Mouse (Mus musculus): Measurements from ENCODE around the gene Gpr68. TPM values are rescaled to one million over a fixed set of nuclear protein-coding genes. Genes with fewer than 3 reads are reported as not detected.

The Gpr68 gene
- polyA plus RNA-seq, 1 experiment from 2014 or later, result 0.26 TPM

DNA sequence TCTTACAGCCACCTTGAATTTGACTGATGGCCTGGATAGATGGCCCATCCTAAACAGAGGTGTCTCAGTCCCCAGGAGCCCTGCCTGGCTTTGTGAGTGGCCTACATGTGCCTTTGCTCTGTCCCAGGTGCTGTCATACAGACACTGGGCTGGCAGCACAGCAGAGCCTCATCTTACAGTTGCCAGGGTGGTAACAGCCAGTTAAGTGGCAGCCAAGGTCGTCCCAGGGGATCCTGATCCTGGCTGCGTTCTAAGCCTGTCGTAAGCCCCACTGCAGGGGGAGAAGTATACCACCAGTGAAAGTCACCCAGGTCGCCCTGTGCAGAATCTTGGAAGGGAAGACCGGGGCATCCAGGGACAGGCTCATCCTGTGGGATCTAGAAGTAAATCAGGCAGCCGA, 68.1 kb downstream of the Gpr68 start:
- Histone ChIP-seq H3K9me3 (no peaks in the 10 kb centered on the region), H3K4me2 (no peak overlapping the region), H3K36me3 (replicated peaks) (no peaks in the 10 kb centered on the region), H3K4me1 (no peaks in the 10 kb centered on the region), H3K27ac (no peak overlapping the region), H3K4me3 (replicated peaks) (no peak overlapping the region), H3K27me3 (peaks cover 14% of the 10 kb centered on the region; the same call in 1 of the 2 replicates), H3K9ac (no peak overlapping the region)
- no peak for ATAC-seq (ENCODE audit: low FRiP score)
- 85% methylated on average over 6 of the region's 6 CpGs for WGBS

GRCm38 (mm10) chr12:100839079-100839600, 68.9 kb downstream of the Gpr68 start:
- WGBS, result 37% methylated on average over 8 of the region's 8 CpGs
- Histone ChIP-seq H3K4me2 (no peak overlapping the region), H3K4me1 (no peaks in the 10 kb centered on the region), H3K9ac (no peak overlapping the region), H3K27me3 (peaks cover 16% of the 10 kb centered on the region), H3K9me3 (no peaks in the 10 kb centered on the region), H3K27ac (no peak overlapping the region), H3K36me3 (replicated peaks) (no peaks in the 10 kb centered on the region), H3K4me3 (replicated peaks) (no peak overlapping the region)
- no peak for ATAC-seq (ENCODE audit: low FRiP score)

DNA sequence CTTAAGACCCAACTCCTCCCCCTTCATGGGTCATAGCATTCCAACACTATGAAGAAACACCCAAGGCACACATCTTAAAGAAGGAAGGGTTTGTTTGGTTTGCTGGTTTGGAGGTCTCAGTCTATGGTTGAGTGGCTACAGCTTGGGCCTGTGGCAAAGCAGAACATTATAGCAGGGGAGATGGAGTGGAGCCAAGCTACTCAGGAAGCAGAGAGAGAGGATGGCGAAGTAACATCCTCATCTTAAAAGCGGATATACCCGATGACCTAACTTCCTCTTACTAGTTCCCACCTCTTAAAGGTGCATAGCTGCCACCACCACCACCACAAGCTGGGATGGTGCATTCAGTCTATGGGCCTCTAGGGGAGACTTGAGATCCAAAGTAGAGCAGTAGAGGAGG, 70.8 kb downstream of the Gpr68 start:
- no peaks in the 10 kb centered on the region for H3K36me3 ChIP-seq (replicated peaks)
- H3K4me1 ChIP-seq, result no peaks in the 10 kb centered on the region; the same call in 1 of the 2 replicates
- H3K4me2 ChIP-seq, result no peak overlapping the region
- H3K9me3 ChIP-seq, result no peaks in the 10 kb centered on the region
- ATAC-seq (ENCODE audit: low FRiP score), result no peak
- no peak overlapping the region for H3K27ac ChIP-seq
- no peak overlapping the region for H3K4me3 ChIP-seq (replicated peaks)
- no peak overlapping the region for H3K9ac ChIP-seq
- 94% methylated on average over 3 of the region's 3 CpGs for WGBS
- peaks cover 33% of the 10 kb centered on the region for H3K27me3 ChIP-seq

GRCm38 (mm10) chr12:100831629-100832325, 76.2 kb downstream of the Gpr68 start:
- Histone ChIP-seq H3K27ac (no peak overlapping the region), H3K4me3 (replicated peaks) (no peak overlapping the region), H3K9ac (no peak overlapping the region), H3K4me1 (peaks cover 7% of the 10 kb centered on the region), H3K4me2 (no peak overlapping the region), H3K36me3 (replicated peaks) (no peaks in the 10 kb centered on the region), H3K9me3 (no peaks in the 10 kb centered on the region), H3K27me3 (peaks cover 44% of the 10 kb centered on the region)
- WGBS, result 7% methylated on average over 8 of the region's 8 CpGs
- no peak for ATAC-seq (ENCODE audit: low FRiP score)

- Histone ChIP-seq H3K9ac (no peak overlapping the region), H3K36me3 (replicated peaks) (no peaks in the 10 kb centered on the region), H3K4me3 (replicated peaks) (no peak overlapping the region), H3K9me3 (no peaks in the 10 kb centered on the region), H3K27ac (no peak overlapping the region), H3K4me1 (peaks cover 7% of the 10 kb centered on the region), H3K27me3 (peaks cover 40% of the 10 kb centered on the region), H3K4me2 (no peak overlapping the region)
- 69% methylated on average over 2 of the region's 2 CpGs for WGBS
- ATAC-seq (ENCODE audit: low FRiP score), result no peak
Measured at GRCm38 (mm10) chr12:100831021-100831420, 77.0 kb downstream of the Gpr68 start.

Other genes with a start within 250 kb of the Gpr68 start
- gene Rps6ka5, start 181.2 kb downstream of the Gpr68 start, polyA plus RNA-seq (2016; fragmentation: Nextera tagmentation; extraction: Ambion mirVana), result 6.4 and 6.5 TPM in 2 replicates
- gene Dglucy, start 129.1 kb downstream of the Gpr68 start, polyA plus RNA-seq (2016; fragmentation: Nextera tagmentation; extraction: Ambion mirVana), result 1.4 and 2.7 TPM in 2 replicates
- gene Ccdc88c, start 120.9 kb upstream of the Gpr68 start, polyA plus RNA-seq (2016; fragmentation: Nextera tagmentation; extraction: Ambion mirVana), result 28.8 and 30.4 TPM in 2 replicates
- gene Ppp4r3a, start 175.5 kb upstream of the Gpr68 start, polyA plus RNA-seq (2016; fragmentation: Nextera tagmentation; extraction: Ambion mirVana), result 74.8 and 78.0 TPM in 2 replicates

All from forebrain, embryonic 12.5 days (tissue).